Mouse (Mus musculus): Measurements from ENCODE around the gene Adsl.
"Not testable (repeated sequence)": the region's sequence is repeated elsewhere in the genome, so short reads cannot be mapped to it uniquely, and the experiment has no call there.

Gene Adsl
- long read RNA-seq, experiment 1, transcript Adsl-201 (13 exons, 3,711 nt) = major isoform, 41 of 47 reads
- long read RNA-seq, experiment 1, partial matches to known transcripts = 1 of 47 reads
- long read RNA-seq, experiment 1, other reads (novel, unspliced or antisense) = 4 of 47 reads
- long read RNA-seq, experiment 2, transcript Adsl-201 (13 exons, 3,711 nt) = major isoform, 57 of 63 reads
- long read RNA-seq, experiment 2, partial matches to known transcripts = 3 of 63 reads
- long read RNA-seq, experiment 2, other reads (novel, unspliced or antisense) = 3 of 63 reads

- intact Hi-C loops (cut with DNase I) = loop anchor here (5.0 kb wide), 1 partner anchor 241 kb away; no protein-coding TSS in a partner anchor
Observed at GRCm38 (mm10) chr15:80948145-80949135, at the start of gene Adsl. Gene Adsl, plus strand, starts transcription at chr15:80948490.

- intact Hi-C loops (cut with DNase I) = no loop called here
Observed at GRCm38 (mm10) chr15:80899806-80900205, 48.5 kb upstream of the Adsl start.

GRCm38 (mm10) chr15:80901806-80902513 is 46.3 kb upstream of the Adsl start:
- intact Hi-C loops (cut with DNase I) = no loop called here

- intact Hi-C loops (cut with DNase I) = not testable (repeated sequence)
Observed at GRCm38 (mm10) chr15:80904776-80905175, 43.5 kb upstream of the Adsl start.

GRCm38 (mm10) chr15:80910183-80910582 is 38.1 kb upstream of the Adsl start:
- intact Hi-C loops (cut with DNase I) = no loop called here

- intact Hi-C loops (cut with DNase I) = no loop called here
Observed at GRCm38 (mm10) chr15:80910790-80911531, 37.3 kb upstream of the Adsl start.

GRCm38 (mm10) chr15:80912175-80912574 is 36.1 kb upstream of the Adsl start:
- intact Hi-C loops (cut with DNase I) = no loop called here

GRCm38 (mm10) chr15:80913803-80914202 is 34.5 kb upstream of the Adsl start:
- intact Hi-C loops (cut with DNase I) = no loop called here

GRCm38 (mm10) chr15:80915850-80916249 is 32.4 kb upstream of the Adsl start:
- intact Hi-C loops (cut with DNase I) = no loop called here

- intact Hi-C loops (cut with DNase I) = no loop called here
Observed at GRCm38 (mm10) chr15:80916621-80917020, 31.7 kb upstream of the Adsl start.

- intact Hi-C loops (cut with DNase I) = no loop called here
Observed at GRCm38 (mm10) chr15:80920346-80920745, 27.9 kb upstream of the Adsl start.

- intact Hi-C loops (cut with DNase I) = no loop called here
Observed at GRCm38 (mm10) chr15:80921781-80922180, 26.5 kb upstream of the Adsl start.

- intact Hi-C loops (cut with DNase I) = no loop called here
Observed at GRCm38 (mm10) chr15:80924211-80924610, 24.1 kb upstream of the Adsl start.

- intact Hi-C loops (cut with DNase I) = no loop called here
Observed at GRCm38 (mm10) chr15:80928811-80929355, 19.4 kb upstream of the Adsl start.

GRCm38 (mm10) chr15:80930048-80930571 is 18.2 kb upstream of the Adsl start:
- intact Hi-C loops (cut with DNase I) = no loop called here

- intact Hi-C loops (cut with DNase I) = not testable (repeated sequence)
Observed at GRCm38 (mm10) chr15:80930676-80931320, 17.5 kb upstream of the Adsl start.

GRCm38 (mm10) chr15:80931345-80931960 is 16.8 kb upstream of the Adsl start:
- intact Hi-C loops (cut with DNase I) = no loop called here

- intact Hi-C loops (cut with DNase I) = no loop called here
Observed at GRCm38 (mm10) chr15:80934841-80935240, 13.4 kb upstream of the Adsl start.

- intact Hi-C loops (cut with DNase I) = no loop called here
Observed at GRCm38 (mm10) chr15:80936686-80937085, 11.6 kb upstream of the Adsl start.

Data from adrenal gland (tissue).